Mouse (Mus musculus): ENCODE measurements around the gene Susd5. TPM values are rescaled to one million over a fixed set of nuclear protein-coding genes. Genes with fewer than 3 reads are reported as not detected.
"Not testable (repeated sequence)": the region's sequence is repeated elsewhere in the genome, so short reads cannot be mapped to it uniquely, and the experiment has no call there.

Gene Susd5
- polyA plus RNA-seq, 1 experiment from 2014 or later = not detected

GRCm38 (mm10) chr9:114052031-114052430 lies 4.9 kb upstream of the Susd5 start:
- no peak overlapping the region for H3K4me2 ChIP-seq (ENCODE audit: low read length)
- no peak overlapping the region for H3K9ac ChIP-seq (replicated peaks; ENCODE audit: low read depth, low read length)
- no peak for ATAC-seq
- no peak overlapping the region for H3K27ac ChIP-seq (ENCODE audit: low read length)
- H3K4me1 ChIP-seq (replicated peaks; ENCODE audit: control insufficient read depth, insufficient read depth, low read length) = peaks cover 2% of the 10 kb centered on the region
- 77% methylated on average over 4 of the region's 4 CpGs for WGBS
- peaks cover 13% of the 10 kb centered on the region for H3K27me3 ChIP-seq (replicated peaks; ENCODE audit: control insufficient read depth, insufficient read depth, low read length)
- H3K4me3 ChIP-seq (replicated peaks; ENCODE audit: low read length) = no peak overlapping the region
- no peaks in the 10 kb centered on the region for H3K36me3 ChIP-seq (ENCODE audit: control insufficient read depth, insufficient read depth)
- no peaks in the 10 kb centered on the region for H3K9me3 ChIP-seq (ENCODE audit: control insufficient read depth, low read length)

GRCm38 (mm10) chr9:114052866-114053265 lies 4.1 kb upstream of the Susd5 start:
- Histone ChIP-seq H3K4me2 (ENCODE audit: low read length) (no peak overlapping the region), H3K27ac (ENCODE audit: low read length) (no peak overlapping the region), H3K9ac (replicated peaks; ENCODE audit: low read depth, low read length) (no peak overlapping the region), H3K27me3 (replicated peaks; ENCODE audit: control insufficient read depth, insufficient read depth, low read length) (peaks cover 19% of the 10 kb centered on the region), H3K4me3 (replicated peaks; ENCODE audit: low read length) (no peak overlapping the region), H3K36me3 (ENCODE audit: control insufficient read depth, insufficient read depth) (no peaks in the 10 kb centered on the region), H3K9me3 (ENCODE audit: control insufficient read depth, low read length) (no peaks in the 10 kb centered on the region), H3K4me1 (replicated peaks; ENCODE audit: control insufficient read depth, insufficient read depth, low read length) (peaks cover 8% of the 10 kb centered on the region)
- ATAC-seq = no peak
- 92% methylated on average over 6 of the region's 6 CpGs for WGBS

- no peak for ATAC-seq
- Histone ChIP-seq H3K9ac (replicated peaks; ENCODE audit: low read depth, low read length) (no peak overlapping the region), H3K4me3 (replicated peaks; ENCODE audit: low read length) (no peak overlapping the region), H3K9me3 (ENCODE audit: control insufficient read depth, low read length) (no peaks in the 10 kb centered on the region), H3K27ac (ENCODE audit: low read length) (no peak overlapping the region), H3K27me3 (replicated peaks; ENCODE audit: control insufficient read depth, insufficient read depth, low read length) (no peaks in the 10 kb centered on the region), H3K36me3 (ENCODE audit: control insufficient read depth, insufficient read depth) (no peaks in the 10 kb centered on the region), H3K4me1 (replicated peaks; ENCODE audit: control insufficient read depth, insufficient read depth, low read length) (no peaks in the 10 kb centered on the region), H3K4me2 (ENCODE audit: low read length) (no peak overlapping the region)
- WGBS = 63% methylated on average over 12 of the region's 12 CpGs
These were observed 11.6 kb downstream of the Susd5 start for GRCm38 (mm10) chr9:114068494-114069053.

GRCm38 (mm10) chr9:114069372-114069771 lies 12.4 kb downstream of the Susd5 start:
- WGBS = 64% methylated on average over 6 of the region's 6 CpGs
- Histone ChIP-seq H3K4me2 (ENCODE audit: low read length) (no peak overlapping the region), H3K4me3 (replicated peaks; ENCODE audit: low read length) (no peak overlapping the region), H3K27me3 (replicated peaks; ENCODE audit: control insufficient read depth, insufficient read depth, low read length) (no peaks in the 10 kb centered on the region), H3K36me3 (ENCODE audit: control insufficient read depth, insufficient read depth) (no peaks in the 10 kb centered on the region), H3K9me3 (ENCODE audit: control insufficient read depth, low read length) (no peaks in the 10 kb centered on the region), H3K9ac (replicated peaks; ENCODE audit: low read depth, low read length) (no peak overlapping the region), H3K4me1 (replicated peaks; ENCODE audit: control insufficient read depth, insufficient read depth, low read length) (no peaks in the 10 kb centered on the region), H3K27ac (ENCODE audit: low read length) (no peak overlapping the region)
- no peak for ATAC-seq

- Histone ChIP-seq H3K9ac (replicated peaks; ENCODE audit: low read depth, low read length) (no peak overlapping the region), H3K27ac (ENCODE audit: low read length) (no peak overlapping the region), H3K4me3 (replicated peaks; ENCODE audit: low read length) (no peak overlapping the region), H3K27me3 (replicated peaks; ENCODE audit: control insufficient read depth, insufficient read depth, low read length) (no peaks in the 10 kb centered on the region), H3K9me3 (ENCODE audit: control insufficient read depth, low read length) (no peaks in the 10 kb centered on the region), H3K4me1 (replicated peaks; ENCODE audit: control insufficient read depth, insufficient read depth, low read length) (no peaks in the 10 kb centered on the region), H3K36me3 (ENCODE audit: control insufficient read depth, insufficient read depth) (no peaks in the 10 kb centered on the region), H3K4me2 (ENCODE audit: low read length) (no peak overlapping the region)
- WGBS = 87% methylated on average over 19 of the region's 19 CpGs
- no peak for ATAC-seq
These were observed 16.7 kb downstream of the Susd5 start for GRCm38 (mm10) chr9:114073681-114074080.

GRCm38 (mm10) chr9:114086422-114086821 lies 29.5 kb downstream of the Susd5 start:
- no peak overlapping the region for H3K9ac ChIP-seq (replicated peaks; ENCODE audit: low read depth, low read length)
- no peaks in the 10 kb centered on the region for H3K36me3 ChIP-seq (ENCODE audit: control insufficient read depth, insufficient read depth)
- H3K27me3 ChIP-seq (replicated peaks; ENCODE audit: control insufficient read depth, insufficient read depth, low read length) = no peaks in the 10 kb centered on the region
- H3K27ac ChIP-seq (ENCODE audit: low read length) = no peak overlapping the region
- H3K4me2 ChIP-seq (ENCODE audit: low read length) = no peak overlapping the region
- ATAC-seq = no peak
- H3K4me1 ChIP-seq (replicated peaks; ENCODE audit: control insufficient read depth, insufficient read depth, low read length) = no peaks in the 10 kb centered on the region
- 84% methylated on average over 3 of the region's 3 CpGs for WGBS
- H3K4me3 ChIP-seq (replicated peaks; ENCODE audit: low read length) = no peak overlapping the region
- no peaks in the 10 kb centered on the region for H3K9me3 ChIP-seq (ENCODE audit: control insufficient read depth, low read length)

GRCm38 (mm10) chr9:114087106-114087815 lies 30.3 kb downstream of the Susd5 start:
- 74% methylated on average over 11 of the region's 11 CpGs for WGBS
- Histone ChIP-seq H3K36me3 (ENCODE audit: control insufficient read depth, insufficient read depth) (no peaks in the 10 kb centered on the region), H3K4me3 (replicated peaks; ENCODE audit: low read length) (no peak overlapping the region), H3K9ac (replicated peaks; ENCODE audit: low read depth, low read length) (no peak overlapping the region), H3K4me2 (ENCODE audit: low read length) (no peak overlapping the region), H3K27ac (ENCODE audit: low read length) (no peak overlapping the region), H3K27me3 (replicated peaks; ENCODE audit: control insufficient read depth, insufficient read depth, low read length) (no peaks in the 10 kb centered on the region), H3K9me3 (ENCODE audit: control insufficient read depth, low read length) (no peaks in the 10 kb centered on the region), H3K4me1 (replicated peaks; ENCODE audit: control insufficient read depth, insufficient read depth, low read length) (no peaks in the 10 kb centered on the region)
- ATAC-seq = no peak

GRCm38 (mm10) chr9:114088885-114089284 lies 31.9 kb downstream of the Susd5 start:
- ATAC-seq; H3K9me3 ChIP-seq (ENCODE audit: control insufficient read depth, low read length); H3K4me3 ChIP-seq (replicated peaks; ENCODE audit: low read length); H3K36me3 ChIP-seq (ENCODE audit: control insufficient read depth, insufficient read depth); H3K4me2 ChIP-seq (ENCODE audit: low read length); H3K27ac ChIP-seq (ENCODE audit: low read length); H3K9ac ChIP-seq (replicated peaks; ENCODE audit: low read depth, low read length); H3K27me3 ChIP-seq (replicated peaks; ENCODE audit: control insufficient read depth, insufficient read depth, low read length); H3K4me1 ChIP-seq (replicated peaks; ENCODE audit: control insufficient read depth, insufficient read depth, low read length): not testable (repeated sequence)
- 84% methylated on average over 6 of the region's 6 CpGs for whole genome bisulfite sequencing

- not testable (repeated sequence) for ATAC-seq
These were observed 35.2 kb downstream of the Susd5 start for GRCm38 (mm10) chr9:114092188-114092587.

More at GRCm38 (mm10) chr9:114092188-114092587, 35.2 kb downstream of the Susd5 start:
- H3K9me3 ChIP-seq (ENCODE audit: control insufficient read depth, low read length); H3K4me3 ChIP-seq (replicated peaks; ENCODE audit: low read length); H3K27me3 ChIP-seq (replicated peaks; ENCODE audit: control insufficient read depth, insufficient read depth, low read length); H3K36me3 ChIP-seq (ENCODE audit: control insufficient read depth, insufficient read depth); H3K9ac ChIP-seq (replicated peaks; ENCODE audit: low read depth, low read length); H3K27ac ChIP-seq (ENCODE audit: low read length); H3K4me1 ChIP-seq (replicated peaks; ENCODE audit: control insufficient read depth, insufficient read depth, low read length); H3K4me2 ChIP-seq (ENCODE audit: low read length): not testable (repeated sequence)
- WGBS = 13% methylated on average over 9 of the region's 9 CpGs

Data from forebrain, embryonic 16.5 days (tissue).